Mouse (Mus musculus) left cerebral cortex, postnatal 25 days (tissue): ENCODE results near the gene Cldn2. TPM values are rescaled to one million over a fixed set of nuclear protein-coding genes. Genes with fewer than 3 reads are reported as not detected.

Experiments
- total RNA-seq, 2 experiments: library from RNA; stranded (reverse); gene quantifications; 2 replicates each; pipeline ENCODE4 v1.2.3; 2021

The Cldn2 gene
- total RNA-seq, 2 experiments from 2014 or later = 0.78 to 1.6 TPM

Other genes with a start within 250 kb of the Cldn2 start
- gene Rnf128, start 237.5 kb upstream of the Cldn2 start, total RNA-seq = 10 to 100 TPM; 13.3 to 14.1 TPM
- gene Tbc1d8b, start 115.8 kb upstream of the Cldn2 start, total RNA-seq = 1 to 10 TPM; 3.8 to 4.4 TPM
- not detected for gene Gm15013, start 86.3 kb upstream of the Cldn2 start, total RNA-seq
- not detected for gene Ripply1, start 18.5 kb upstream of the Cldn2 start, total RNA-seq
- gene Morc4, start 70.8 kb downstream of the Cldn2 start, total RNA-seq = 1 to 10 TPM; 4.5 to 6.2 TPM
- 10 to 100 TPM in 1 of 2 experiments, 1 to 10 TPM in 1; 8.1 to 12.0 TPM for gene Rbm41, start 197.8 kb downstream of the Cldn2 start, total RNA-seq